Mouse (Mus musculus) heart, adult 2 months (tissue): ENCODE data around the gene Nsrp1. TPM values are rescaled to one million over a fixed set of nuclear protein-coding genes. Genes with fewer than 3 reads are reported as not detected.

Source experiments
- DNase-seq, 2 experiments: peaks; one replicate each; pipeline ENCODE4 v3.0.0; 2021
- H3K27ac ChIP-seq: fragments of 200-600 bp; 2 replicates; pipeline ENCODE4 v1.8.1; 2022
- H3K27me3 ChIP-seq: fragments of 200-500 bp; 2 replicates; pipeline ENCODE4 v1.6.1; 2012; ENCODE audit warnings: mild to moderate bottlenecking, low read length, inconsistent platforms, mixed read lengths; ENCODE audit not compliant: control insufficient read depth, insufficient read depth
- H3K36me3 ChIP-seq: fragments of 200-500 bp; 2 replicates; pipeline ENCODE4 v1.6.1; 2012; ENCODE audit warnings: low read length, inconsistent platforms; ENCODE audit not compliant: control insufficient read depth, insufficient read depth
- H3K4me1 ChIP-seq: fragments of 200-500 bp; 2 replicates; pipeline ENCODE4 v1.6.1; 2011; ENCODE audit warnings: low read length; ENCODE audit not compliant: control insufficient read depth, insufficient read depth
- H3K4me3 ChIP-seq: fragments of 200-600 bp; 2 replicates; pipeline ENCODE4 v1.8.1; 2022
- H3K79me2 ChIP-seq: fragments of 200-500 bp; replicated peaks from 2 replicates; pipeline ENCODE4 v1.6.1; 2012; ENCODE audit warnings: mild to moderate bottlenecking, inconsistent platforms, low read length, moderate library complexity, mixed read lengths; ENCODE audit not compliant: control insufficient read depth, insufficient read depth
- H3K9ac ChIP-seq: fragments of 200-500 bp; 2 replicates; pipeline ENCODE4 v1.6.1; 2012; ENCODE audit warnings: low read depth, mild to moderate bottlenecking, control low read depth, inconsistent platforms, low read length, mixed read lengths
- CTCF ChIP-seq: fragments of 200-600 bp; IDR thresholded peaks from 2 replicates; pipeline ENCODE4 v1.8.1; 2022; ENCODE audit warnings: antibody characterized with exemption, mild to moderate bottlenecking, moderate library complexity
- EP300 ChIP-seq: fragments of 200-500 bp; IDR thresholded peaks from 2 replicates; pipeline ENCODE4 v1.6.1; 2011; ENCODE audit warnings: low read depth, low read length, control low read depth; ENCODE audit not compliant: insufficient read depth
- POLR2A ChIP-seq: fragments of 200-500 bp; IDR thresholded peaks from 2 replicates; pipeline ENCODE4 v1.6.1; 2011; ENCODE audit warnings: mild to moderate bottlenecking, low read depth, low read length, control low read depth; ENCODE audit not compliant: insufficient read depth
- WGBS: fragments of 180-500 bp; shearing (Covaris S2); methylation state at CpG from one replicate; pipeline ENCODE4 v1.1.7; 2018; 5-methylcytosine and 5-hydroxymethylcytosine counted together
- intact Hi-C: fragments of 180-260 bp; cut with DNase I; formaldehyde crosslinking; loops from one replicate; pipeline ENCODE4 v1.15.1; 2025
- microRNA-seq, 2 experiments: library from miRNA; unstranded; fragments of <30 nt; microRNA quantifications; one replicate each; pipeline ENCODE4 v1.2.0; 2021
- polyA plus RNA-seq: library from polyadenylated mRNA; depleted of rRNA; stranded (reverse); fragments of >200 nt; gene quantifications from 2 replicates; pipeline ENCODE4 v1.2.3, GENCODE M21; 2012; rRNA removed
- total RNA-seq, 2 experiments: library from RNA; stranded (reverse); gene quantifications; 2 replicates each; pipeline ENCODE4 v1.2.3; 2021

The Nsrp1 gene
- total and polyA plus RNA-seq, 3 experiments = 1.1 to 11.8 (median 7.1) TPM

GRCm38 (mm10) chr11:76995966-76996672 is 82.1 kb downstream of the Nsrp1 start:
- H3K79me2 ChIP-seq = no peaks in the 10 kb centered on the region
- peaks cover 6% of the 10 kb centered on the region; the same call in 1 of the 2 replicates for H3K27me3 ChIP-seq
- H3K4me3 ChIP-seq = no peak overlapping the region
- H3K36me3 ChIP-seq = no peaks in the 10 kb centered on the region
- H3K27ac ChIP-seq = no peak overlapping the region
- intact Hi-C loops = loop anchor here (5.0 kb wide), 1 partner anchor 71 kb away; no protein-coding TSS in a partner anchor
- no peak for DNase-seq
- WGBS = 37% methylated on average over 20 of the region's 20 CpGs
- TF ChIP-seq EP300 = no peak
- no peak for TF ChIP-seq POLR2A
- no peak for TF ChIP-seq CTCF
- H3K9ac ChIP-seq = no peak overlapping the region
- peaks cover 2% of the 10 kb centered on the region; the same call in 1 of the 2 replicates for H3K4me1 ChIP-seq

Small RNA genes within 50 kb of the gene (microRNA-seq; reads per million reads assigned to microRNA genes)
- gene Mir423 = 1,863 to 2,313 reads per million in 2 experiments

Other genes starting within 250 kb of the Nsrp1 start
- 10 to 100 TPM; 34.8 to 39.7 TPM for gene Cpd, start 231.4 kb downstream of the Nsrp1 start, total RNA-seq
- gene Cpd, start 231.4 kb downstream of the Nsrp1 start, polyA plus RNA-seq = 16.8 and 34.5 TPM in 2 replicates
- gene Tmigd1, start 176.3 kb downstream of the Nsrp1 start, total RNA-seq = under 1 TPM; 0.47 to 0.57 TPM
- gene Tmigd1, start 176.3 kb downstream of the Nsrp1 start, polyA plus RNA-seq = 0.16 and 0.20 TPM in 2 replicates
- gene Blmh, start 153.6 kb downstream of the Nsrp1 start, total RNA-seq = 10 to 100 TPM; 27.6 to 32.7 TPM
- 12.9 and 18.4 TPM in 2 replicates for gene Blmh, start 153.6 kb downstream of the Nsrp1 start, polyA plus RNA-seq
- gene Slc6a4, start 79.8 kb downstream of the Nsrp1 start, total RNA-seq = 1 to 10 TPM in 1 of 2 experiments, under 1 TPM in 1; 0.73 to 1.8 TPM
- gene Slc6a4, start 79.8 kb downstream of the Nsrp1 start, polyA plus RNA-seq = 1.7 and 2.1 TPM in 2 replicates
- gene Efcab5, start 110.5 kb upstream of the Nsrp1 start, total RNA-seq = under 1 TPM; 0.20 to 0.52 TPM
- gene Efcab5, start 110.5 kb upstream of the Nsrp1 start, polyA plus RNA-seq = 0.44 and 0.45 TPM in 2 replicates
- 10 to 100 TPM; 73.7 to 76.5 TPM for gene Ssh2, start 137.9 kb upstream of the Nsrp1 start, total RNA-seq
- 22.6 and 42.0 TPM in 2 replicates for gene Ssh2, start 137.9 kb upstream of the Nsrp1 start, polyA plus RNA-seq